29 mouse cellular contexts compared by ENCODE assay signal in genomic region chr16:23123104-23123503, GRCm38 (mm10). TPM values are rescaled to one million over a fixed set of nuclear protein-coding genes. Genes with fewer than 3 reads are reported as not detected.
"Had no signal": no experiment of that assay in that cellular context is flagged by ENCODE, and none has a peak within 500 bp of the region (broad histone marks: within the 10 kb centered on the region; RNA-seq: fewer than 3 reads in every experiment).

No protein-coding gene starts in this region.

- H3K4me2 ChIP-seq: limb, embryonic 12.5 days; limb, embryonic 15.5 days; liver, embryonic 11.5 days; lung, embryonic 15.5 days; midbrain, embryonic 12.5 days had no signal

- H3K9ac ChIP-seq: limb, embryonic 12.5 days; limb, embryonic 15.5 days; liver, embryonic 14.5 days; liver, postnatal 0 days; lung, embryonic 15.5 days; midbrain, embryonic 12.5 days had no signal

- DNase-seq: kidney, adult 2 months; kidney, postnatal 10 days; kidney, postnatal 36 days; left cerebral cortex, postnatal 4 days; liver, postnatal 0 days; lung, postnatal 10 days; lung, postnatal 36 days; right cerebral cortex, postnatal 14 days; right cerebral cortex, postnatal 4 days; thymus, adult 2 months; thymus, postnatal 14 days; thymus, postnatal 4 days had no signal

- H3K27ac ChIP-seq: limb, embryonic 12.5 days; limb, embryonic 15.5 days; liver, embryonic 14.5 days; lung, embryonic 15.5 days; midbrain, embryonic 12.5 days; stomach, postnatal 0 days had no signal

- H3K9me3 ChIP-seq: limb, embryonic 12.5 days; limb, embryonic 15.5 days; lung, embryonic 15.5 days; megakaryocyte, embryonic 14.5 days; midbrain, embryonic 12.5 days had no signal

- H3K27me3 ChIP-seq: limb, embryonic 12.5 days; limb, embryonic 15.5 days; lung, embryonic 15.5 days; megakaryocyte, embryonic 14.5 days; midbrain, embryonic 12.5 days had no signal

- H3K4me3 ChIP-seq: limb, embryonic 12.5 days; limb, embryonic 15.5 days; lung, embryonic 15.5 days; megakaryocyte, embryonic 14.5 days; midbrain, embryonic 12.5 days had no signal

- ATAC-seq: liver, postnatal 0 days; midbrain, embryonic 16.5 days had no signal

RNA-seq across cellular contexts. Expression of gene Adipoq, which starts 23.2 kb away (rescaled TPM):
- total RNA-seq: layer of hippocampus, adult 18-20 months; layer of hippocampus, postnatal 14 days; left cerebral cortex, adult 8-10 months; left cerebral cortex, postnatal 14 days; left cerebral cortex, postnatal 4 days had no signal
- polyA plus RNA-seq: kidney, embryonic 14.5 days; limb, embryonic 12.5 days; limb, embryonic 15.5 days; liver, embryonic 11.5 days; liver, embryonic 14.5 days; liver, postnatal 0 days; midbrain, embryonic 12.5 days; midbrain, embryonic 16.5 days; neural tube, embryonic 11.5 days; neural tube, embryonic 14.5 days; stomach, embryonic 14.5 days; stomach, postnatal 0 days had no signal
